Mouse (Mus musculus) thymus, postnatal 14 days (tissue): Measurements from ENCODE around the gene Klrb1a.
A peak's percentile ranks its signal among the peaks of the same experiment; 100 is the strongest.
"Not testable (repeated sequence)": the region's sequence is repeated elsewhere in the genome, so short reads cannot be mapped to it uniquely, and the experiment has no call there.

ENCODE experiments used
- DNase-seq: peaks from one replicate; pipeline ENCODE4 v3.0.0; 2021

The Klrb1a gene

GRCm38 (mm10) chr6:128623433-128623832 is at the start of gene Klrb1a:
TSS of gene Klrb1a (minus strand) at chr6:128623533.
- not testable (repeated sequence) for DNase-seq

- DNase-seq: no peak
Observed at GRCm38 (mm10) chr6:128669936-128670335, 46.6 kb upstream of the Klrb1a start.

- no peak for DNase-seq
Observed at GRCm38 (mm10) chr6:128662206-128662605, 38.9 kb upstream of the Klrb1a start, which contains the start of gene Clec2h. TSS of gene Clec2h (plus strand) at chr6:128662385.

GRCm38 (mm10) chr6:128661249-128661648 is 37.9 kb upstream of the Klrb1a start:
- no peak for DNase-seq

GRCm38 (mm10) chr6:128652938-128653337 is 29.6 kb upstream of the Klrb1a start:
- no peak for DNase-seq

GRCm38 (mm10) chr6:128650827-128651226 is 27.5 kb upstream of the Klrb1a start:
- DNase-seq: not testable (repeated sequence)

GRCm38 (mm10) chr6:128650187-128650586 is 26.9 kb upstream of the Klrb1a start:
- DNase-seq: no peak

- no peak for DNase-seq
Observed at GRCm38 (mm10) chr6:128649681-128650080, 26.3 kb upstream of the Klrb1a start.

GRCm38 (mm10) chr6:128645708-128646107 is 22.4 kb upstream of the Klrb1a start:
- DNase-seq: not testable (repeated sequence)

GRCm38 (mm10) chr6:128644694-128645093 is 21.4 kb upstream of the Klrb1a start:
- not testable (repeated sequence) for DNase-seq

GRCm38 (mm10) chr6:128643999-128644398 is 20.7 kb upstream of the Klrb1a start:
- no peak for DNase-seq

- no peak for DNase-seq
Observed at GRCm38 (mm10) chr6:128641116-128641716, 17.9 kb upstream of the Klrb1a start.

GRCm38 (mm10) chr6:128640673-128641072 is 17.3 kb upstream of the Klrb1a start:
- DNase-seq: no peak

- DNase-seq: not testable (repeated sequence)
Observed at GRCm38 (mm10) chr6:128630912-128631905, 7.9 kb upstream of the Klrb1a start.

GRCm38 (mm10) chr6:128629771-128630739 is 6.7 kb upstream of the Klrb1a start:
- peak; percentile 20 for DNase-seq

GRCm38 (mm10) chr6:128625246-128625645 is 1.9 kb upstream of the Klrb1a start:
- DNase-seq: not testable (repeated sequence)

- no peak for DNase-seq
Observed at GRCm38 (mm10) chr6:128624425-128624824, 1.1 kb upstream of the Klrb1a start.

- DNase-seq: no peak
Observed at GRCm38 (mm10) chr6:128622733-128623132, 600 bp downstream of the Klrb1a start.

- no peak for DNase-seq
Observed at GRCm38 (mm10) chr6:128606350-128606749, 17.0 kb downstream of the Klrb1a start.

- no peak for DNase-seq
Observed at GRCm38 (mm10) chr6:128604512-128604911, 18.8 kb downstream of the Klrb1a start.

GRCm38 (mm10) chr6:128602463-128603201 is 20.7 kb downstream of the Klrb1a start:
- no peak for DNase-seq

GRCm38 (mm10) chr6:128602026-128602425 is 21.3 kb downstream of the Klrb1a start:
- no peak for DNase-seq
